Mouse (Mus musculus): ENCODE measurements around the gene Olfr259. TPM values are rescaled to one million over a fixed set of nuclear protein-coding genes. Genes with fewer than 3 reads are reported as not detected.

The Olfr259 gene
- not detected in 2 replicates for polyA plus RNA-seq (2016; fragmentation: Nextera tagmentation; extraction: Ambion mirVana)

DNA sequence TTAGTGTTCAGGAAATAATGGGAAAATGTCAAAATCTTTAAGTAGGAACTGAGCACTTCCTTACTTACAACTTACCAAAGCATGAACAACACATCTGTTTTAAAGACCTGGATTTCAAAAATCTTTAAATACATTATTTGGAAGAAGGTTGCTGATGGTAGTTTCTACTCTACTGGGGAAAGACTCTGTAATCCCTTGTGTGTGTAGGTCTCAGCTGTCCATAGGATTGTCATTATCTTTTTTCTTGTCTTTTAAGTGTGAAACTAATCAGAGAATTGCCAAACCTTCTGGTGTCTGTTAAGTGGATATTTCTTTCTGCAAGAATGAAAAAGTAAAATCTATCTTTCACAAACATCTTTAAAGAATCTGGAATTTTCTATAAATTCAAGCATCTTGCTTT is at the start of gene Olfr259:
TSS of gene Olfr259 (minus strand) at position 101 of the 400 bp plus-strand sequence.
- Histone ChIP-seq H3K4me1 (no peaks in the 10 kb centered on the region), H3K36me3 (no peaks in the 10 kb centered on the region), H3K9ac (no peak within 1 kb of the TSS), H3K27ac (no peak within 1 kb of the TSS), H3K4me3 (no peak within 1 kb of the TSS), H3K9me3 (no peaks in the 10 kb centered on the region), H3K27me3 (no peaks in the 10 kb centered on the region), H3K4me2 (replicated peaks) (no peak within 1 kb of the TSS)
- no peak for ATAC-seq (ENCODE audit: insufficient number of reproducible peaks, insufficient read depth, low FRiP score, low TSS enrichment)

DNA sequence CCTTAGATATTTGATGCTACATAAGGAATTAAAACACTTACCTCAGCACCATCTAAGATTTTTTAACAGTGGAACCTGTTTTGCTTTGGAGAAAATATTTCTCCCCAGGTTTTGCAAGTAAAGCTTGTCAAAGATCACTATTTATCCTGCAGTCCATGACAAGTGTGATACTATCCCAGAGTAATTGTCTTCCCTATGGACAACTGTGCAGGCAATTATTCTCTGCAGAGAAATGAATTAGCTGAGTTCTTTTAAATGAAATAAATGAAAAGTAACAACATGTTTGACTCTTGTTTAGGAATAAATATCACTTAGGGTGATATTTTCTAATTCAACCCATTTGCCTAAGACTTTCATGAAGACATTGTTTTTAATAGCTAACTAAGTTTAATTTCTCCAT is 38.2 kb upstream of the Olfr259 start, which contains the start of gene Olfr1111:
TSS of gene Olfr1111 (minus strand) at position 101 of the 400 bp plus-strand sequence.
- Histone ChIP-seq H3K27me3 (no peaks in the 10 kb centered on the region), H3K4me2 (replicated peaks) (no peak within 1 kb of the TSS), H3K9ac (no peak within 1 kb of the TSS), H3K4me3 (no peak within 1 kb of the TSS), H3K9me3 (no peaks in the 10 kb centered on the region), H3K36me3 (no peaks in the 10 kb centered on the region), H3K27ac (no peak within 1 kb of the TSS), H3K4me1 (no peaks in the 10 kb centered on the region)
- no peak for ATAC-seq (ENCODE audit: insufficient number of reproducible peaks, insufficient read depth, low FRiP score, low TSS enrichment)

DNA sequence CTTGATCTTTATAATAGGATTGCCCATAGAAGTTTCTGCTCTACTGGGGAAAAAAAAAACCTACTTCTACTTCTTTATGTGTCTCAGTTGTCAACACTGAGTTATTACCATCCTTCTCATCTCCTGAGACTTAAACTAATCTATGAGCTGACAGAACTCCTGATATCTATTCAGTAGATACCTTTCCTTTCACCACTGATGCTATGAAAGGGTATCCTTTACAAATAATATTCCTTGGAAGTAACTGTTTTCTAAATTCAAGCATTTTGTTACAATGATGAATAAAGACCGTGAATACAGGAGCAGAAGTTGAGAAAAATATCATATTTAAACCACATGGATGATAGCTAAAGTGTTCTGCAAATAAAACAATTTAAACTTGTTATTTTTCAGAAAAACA is 25.8 kb upstream of the Olfr259 start, which contains the start of gene Olfr1110:
TSS of gene Olfr1110 (minus strand) at position 101 of the 400 bp plus-strand sequence.
- H3K9me3 ChIP-seq: no peaks in the 10 kb centered on the region
- 91% methylated on average over 1 of the region's 1 CpGs for WGBS
- H3K9ac ChIP-seq: no peak within 1 kb of the TSS
- H3K36me3 ChIP-seq: no peaks in the 10 kb centered on the region
- no peak within 1 kb of the TSS for H3K4me3 ChIP-seq
- no peak within 1 kb of the TSS for H3K4me2 ChIP-seq (replicated peaks)
- H3K4me1 ChIP-seq: no peaks in the 10 kb centered on the region
- no peak within 1 kb of the TSS for H3K27ac ChIP-seq
- H3K27me3 ChIP-seq: no peaks in the 10 kb centered on the region
- ATAC-seq (ENCODE audit: insufficient number of reproducible peaks, insufficient read depth, low FRiP score, low TSS enrichment): no peak

DNA sequence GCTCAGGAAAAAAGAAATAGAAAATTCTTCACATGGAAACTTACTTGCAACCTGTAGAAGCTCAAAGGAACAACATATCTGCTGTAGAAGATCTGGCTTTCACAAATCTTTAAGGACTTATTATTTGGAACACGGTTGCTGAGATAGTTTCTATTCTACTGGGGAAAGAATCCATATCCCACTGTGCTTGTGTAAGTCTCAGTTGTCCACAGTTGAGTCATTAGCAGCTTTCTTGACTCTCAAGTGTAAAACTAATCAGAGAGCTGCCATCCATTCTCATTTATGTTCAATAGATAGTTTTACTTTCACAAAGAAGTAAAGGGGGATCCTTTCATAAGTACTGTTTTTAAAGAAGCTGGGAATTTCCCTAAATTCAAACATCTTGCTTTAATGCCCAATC is 18.5 kb downstream of the Olfr259 start, which contains the start of gene Olfr1109:
TSS of gene Olfr1109 (minus strand) at position 101 of the 400 bp plus-strand sequence.
- Histone ChIP-seq H3K4me1 (no peaks in the 10 kb centered on the region), H3K4me2 (replicated peaks) (no peak within 1 kb of the TSS), H3K27me3 (no peaks in the 10 kb centered on the region), H3K27ac (no peak within 1 kb of the TSS), H3K36me3 (no peaks in the 10 kb centered on the region), H3K9ac (no peak within 1 kb of the TSS), H3K9me3 (no peaks in the 10 kb centered on the region), H3K4me3 (no peak within 1 kb of the TSS)
- WGBS: 72% methylated on average over 1 of the region's 1 CpGs
- ATAC-seq (ENCODE audit: insufficient number of reproducible peaks, insufficient read depth, low FRiP score, low TSS enrichment): no peak

DNA sequence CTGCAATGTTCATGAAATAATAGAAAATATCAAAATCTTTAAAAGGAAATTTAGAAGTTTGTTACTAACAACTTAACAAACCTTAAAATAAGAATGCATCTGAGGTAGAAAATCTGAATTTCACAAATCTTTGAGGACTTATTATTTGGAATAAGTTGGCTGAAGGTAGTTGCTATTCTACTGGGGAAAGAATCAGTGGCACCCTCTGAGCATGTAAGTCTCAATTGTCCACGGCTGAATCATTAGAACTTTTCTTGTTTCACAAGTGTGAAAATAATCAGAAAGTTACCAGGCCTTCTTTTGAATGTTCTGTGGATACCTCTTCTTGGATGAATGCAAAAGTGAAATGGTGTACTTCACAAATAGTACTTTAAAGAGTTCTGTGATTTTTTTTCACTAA is 38.6 kb downstream of the Olfr259 start, which contains the start of gene Olfr1107:
TSS of gene Olfr1107 (minus strand) at position 101 of the 400 bp plus-strand sequence.
- Histone ChIP-seq H3K9ac (no peak within 1 kb of the TSS), H3K9me3 (no peaks in the 10 kb centered on the region), H3K4me3 (no peak within 1 kb of the TSS), H3K27ac (no peak within 1 kb of the TSS), H3K27me3 (no peaks in the 10 kb centered on the region), H3K36me3 (no peaks in the 10 kb centered on the region), H3K4me1 (no peaks in the 10 kb centered on the region), H3K4me2 (replicated peaks) (no peak within 1 kb of the TSS)
- ATAC-seq (ENCODE audit: insufficient number of reproducible peaks, insufficient read depth, low FRiP score, low TSS enrichment): no peak
- WGBS: 85% methylated on average over 1 of the region's 1 CpGs

Other genes starting within 250 kb of the Olfr259 start
- not detected in 2 replicates for gene Gm13723, start 239.8 kb downstream of the Olfr259 start, polyA plus RNA-seq (2016; fragmentation: Nextera tagmentation; extraction: Ambion mirVana)
- gene Olfr1097, start 222.4 kb downstream of the Olfr259 start, polyA plus RNA-seq (2016; fragmentation: Nextera tagmentation; extraction: Ambion mirVana): not detected in 2 replicates
- not detected in 2 replicates for gene Olfr1098, start 190.0 kb downstream of the Olfr259 start, polyA plus RNA-seq (2016; fragmentation: Nextera tagmentation; extraction: Ambion mirVana)
- gene Olfr1099, start 153.9 kb downstream of the Olfr259 start, polyA plus RNA-seq (2016; fragmentation: Nextera tagmentation; extraction: Ambion mirVana): not detected in 2 replicates
- not detected in 2 replicates for gene Olfr1100, start 134.6 kb downstream of the Olfr259 start, polyA plus RNA-seq (2016; fragmentation: Nextera tagmentation; extraction: Ambion mirVana)
- gene Olfr1101, start 123.3 kb downstream of the Olfr259 start, polyA plus RNA-seq (2016; fragmentation: Nextera tagmentation; extraction: Ambion mirVana): not detected in 2 replicates
- not detected in 2 replicates for gene Olfr1102, start 116.2 kb downstream of the Olfr259 start, polyA plus RNA-seq (2016; fragmentation: Nextera tagmentation; extraction: Ambion mirVana)
- gene Olfr1104, start 87.5 kb downstream of the Olfr259 start, polyA plus RNA-seq (2016; fragmentation: Nextera tagmentation; extraction: Ambion mirVana): not detected in 2 replicates
- not detected in 2 replicates for gene Olfr1105, start 78.0 kb downstream of the Olfr259 start, polyA plus RNA-seq (2016; fragmentation: Nextera tagmentation; extraction: Ambion mirVana)
- not detected in 2 replicates for gene Olfr1106, start 62.3 kb downstream of the Olfr259 start, polyA plus RNA-seq (2016; fragmentation: Nextera tagmentation; extraction: Ambion mirVana)
- not detected in 2 replicates for gene Olfr1107, start 38.8 kb downstream of the Olfr259 start, polyA plus RNA-seq (2016; fragmentation: Nextera tagmentation; extraction: Ambion mirVana)
- not detected in 2 replicates for gene Olfr1109, start 18.6 kb downstream of the Olfr259 start, polyA plus RNA-seq (2016; fragmentation: Nextera tagmentation; extraction: Ambion mirVana)
- gene Olfr1110, start 25.7 kb upstream of the Olfr259 start, polyA plus RNA-seq (2016; fragmentation: Nextera tagmentation; extraction: Ambion mirVana): not detected in 2 replicates
- gene Olfr1111, start 38.1 kb upstream of the Olfr259 start, polyA plus RNA-seq (2016; fragmentation: Nextera tagmentation; extraction: Ambion mirVana): not detected in 2 replicates
- gene Olfr1112, start 73.2 kb upstream of the Olfr259 start, polyA plus RNA-seq (2016; fragmentation: Nextera tagmentation; extraction: Ambion mirVana): not detected in 2 replicates
- not detected in 2 replicates for gene Olfr1113, start 94.4 kb upstream of the Olfr259 start, polyA plus RNA-seq (2016; fragmentation: Nextera tagmentation; extraction: Ambion mirVana)
- not detected in 2 replicates for gene Olfr1115, start 133.4 kb upstream of the Olfr259 start, polyA plus RNA-seq (2016; fragmentation: Nextera tagmentation; extraction: Ambion mirVana)
- gene Olfr1116, start 153.0 kb upstream of the Olfr259 start, polyA plus RNA-seq (2016; fragmentation: Nextera tagmentation; extraction: Ambion mirVana): not detected in 2 replicates
- gene Olfr1118, start 193.0 kb upstream of the Olfr259 start, polyA plus RNA-seq (2016; fragmentation: Nextera tagmentation; extraction: Ambion mirVana): not detected in 2 replicates
- gene Olfr1120, start 240.2 kb upstream of the Olfr259 start, polyA plus RNA-seq (2016; fragmentation: Nextera tagmentation; extraction: Ambion mirVana): not detected in 2 replicates

Measured in embryonic facial prominence, embryonic 12.5 days (tissue).